Mouse (Mus musculus) olfactory bulb, adult 2 months (tissue): Measurements from ENCODE around the gene Pou5f2.

ENCODE experiments used
- CTCF ChIP-seq: fragments of 200-500 bp; IDR thresholded peaks from 2 replicates; pipeline ENCODE4 v1.5.1; 2012; ENCODE audit warnings: low read depth, mild to moderate bottlenecking, low read length, moderate library complexity; ENCODE audit not compliant: insufficient read depth
- POLR2A ChIP-seq: fragments of 200-500 bp; IDR thresholded peaks from 2 replicates; pipeline ENCODE4 v1.6.1; 2012; ENCODE audit warnings: mild to moderate bottlenecking, low read depth, low read length, moderate library complexity; ENCODE audit not compliant: insufficient read depth

GRCm38 (mm10) chr13:78045116-78045515, 20.4 kb downstream of the Pou5f2 start:
- TF ChIP-seq CTCF (no peak), POLR2A (no peak)
